Mouse (Mus musculus) megakaryocyte progenitor cell, adult 5-6 weeks (primary cell): ENCODE results near the gene Rnf11. TPM values are rescaled to one million over a fixed set of nuclear protein-coding genes. Genes with fewer than 3 reads are reported as not detected.
A peak's percentile ranks its signal among the peaks of the same experiment; 100 is the strongest.

ENCODE experiments used
- ATAC-seq: replicated peaks from 2 replicates; pipeline ENCODE4 v1.8.0; 2016; ENCODE audit warnings: mild to moderate bottlenecking, moderate TSS enrichment, inconsistent platforms; ENCODE audit not compliant: poor library complexity
- total RNA-seq, 2 experiments: library from RNA; stranded (forward) in 1 of 2; stranded (reverse) in 1 of 2; fragments of 157-497, 149-512 nt in 1 of 2; fragments of 200-1000 nt in 1 of 2; gene quantifications; 2 replicates each; pipeline versions ENCODE4 v1.2.3 to v1.2.4; 2015 to 2017

Gene Rnf11
- 17.3 and 20.9 TPM in 2 replicates for total RNA-seq (2015)
- total RNA-seq (2017) = 18.7 and 27.1 TPM in 2 replicates

- ATAC-seq = peak; percentile 87
These were observed at the start of gene Rnf11 for GRCm38 (mm10) chr4:109484621-109485020. TSS of gene Rnf11 (minus strand) at chr4:109484728.

GRCm38 (mm10) chr4:109531111-109531510, 46.6 kb upstream of the Rnf11 start, which contains the start of gene 4930522H14Rik:
TSS of gene 4930522H14Rik (minus strand) at chr4:109531297.
- no peak for ATAC-seq

- no peak for ATAC-seq
These were observed 45.8 kb upstream of the Rnf11 start for GRCm38 (mm10) chr4:109530245-109530816.

GRCm38 (mm10) chr4:109504885-109505284, 20.4 kb upstream of the Rnf11 start:
- peak; percentile 99 for ATAC-seq

GRCm38 (mm10) chr4:109498476-109498875, 13.9 kb upstream of the Rnf11 start:
- ATAC-seq = no peak

- no peak for ATAC-seq
These were observed 9.1 kb upstream of the Rnf11 start for GRCm38 (mm10) chr4:109493581-109493980.

GRCm38 (mm10) chr4:109488812-109489211, 4.3 kb upstream of the Rnf11 start:
- ATAC-seq = no peak

GRCm38 (mm10) chr4:109482701-109483100, 1.8 kb downstream of the Rnf11 start:
- ATAC-seq = no peak

GRCm38 (mm10) chr4:109481424-109481823, 3.1 kb downstream of the Rnf11 start:
- ATAC-seq = peak; percentile 62

GRCm38 (mm10) chr4:109477454-109477853, 7.1 kb downstream of the Rnf11 start:
- ATAC-seq = no peak

- ATAC-seq = peak; percentile 82
These were observed 7.9 kb downstream of the Rnf11 start for GRCm38 (mm10) chr4:109476554-109477014.

- peak; percentile 47 for ATAC-seq
These were observed 8.7 kb downstream of the Rnf11 start for GRCm38 (mm10) chr4:109475577-109476553.

- ATAC-seq = no peak
These were observed 9.4 kb downstream of the Rnf11 start for GRCm38 (mm10) chr4:109475078-109475477.

GRCm38 (mm10) chr4:109472566-109472965, 12.0 kb downstream of the Rnf11 start:
- no peak for ATAC-seq

GRCm38 (mm10) chr4:109471606-109472005, 12.9 kb downstream of the Rnf11 start:
- ATAC-seq = no peak

GRCm38 (mm10) chr4:109467687-109468086, 16.8 kb downstream of the Rnf11 start:
- ATAC-seq = no peak

GRCm38 (mm10) chr4:109463892-109464291, 20.6 kb downstream of the Rnf11 start:
- no peak for ATAC-seq

- no peak for ATAC-seq
These were observed 23.9 kb downstream of the Rnf11 start for GRCm38 (mm10) chr4:109460421-109461179.

- peak; percentile 44; the same call in 1 of the 2 replicates for ATAC-seq
These were observed 27.7 kb downstream of the Rnf11 start for GRCm38 (mm10) chr4:109456821-109457220.

GRCm38 (mm10) chr4:109448531-109448930, 36.0 kb downstream of the Rnf11 start:
- ATAC-seq = no peak

- ATAC-seq = peak; percentile 56
These were observed 38.6 kb downstream of the Rnf11 start for GRCm38 (mm10) chr4:109445956-109446355.
